ENCODE assay signal across 8 mouse cellular contexts in the genomic region with DNA sequence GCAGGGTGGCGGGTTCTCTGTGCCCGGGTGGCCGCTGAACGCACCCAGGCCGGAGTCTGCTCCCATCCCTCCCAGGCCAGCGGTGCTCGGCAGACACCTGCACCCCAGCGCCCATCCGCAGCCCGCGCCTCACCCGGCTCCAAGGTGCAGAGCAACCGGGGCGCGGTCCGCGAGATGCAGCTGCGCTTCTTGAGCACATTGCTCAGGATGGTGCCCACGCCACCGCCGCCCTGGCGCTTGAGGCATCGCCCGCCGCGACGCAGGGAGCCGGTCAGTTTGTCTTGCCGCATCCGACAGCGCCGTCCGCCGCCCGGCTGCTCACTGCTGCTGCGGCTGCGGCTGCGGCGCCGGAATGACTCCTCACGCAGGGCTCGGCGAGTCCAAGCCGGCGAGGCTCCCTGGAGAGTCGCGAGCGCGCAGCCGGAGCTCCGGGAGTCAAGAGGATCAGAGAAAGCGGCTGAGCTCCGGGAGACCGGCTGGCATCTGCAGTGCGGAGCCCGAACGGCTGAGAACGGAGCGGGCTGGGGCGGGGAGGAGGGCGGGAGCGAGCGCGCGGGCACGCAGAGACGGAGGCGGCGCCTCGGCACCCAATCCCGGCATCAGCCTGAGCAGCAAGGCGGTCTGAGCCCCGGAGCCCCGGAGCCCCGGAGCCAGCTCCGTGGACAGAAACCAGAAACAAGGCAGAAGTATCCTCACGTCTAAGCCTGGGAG. TPM values are rescaled to one million over a fixed set of nuclear protein-coding genes. Genes with fewer than 3 reads are reported as not detected.
A peak's percentile ranks its signal among the peaks of the same experiment; 100 is the strongest.
DNase-seq lines count a peak whose midpoint lies in the region; ATAC-seq and TF ChIP-seq lines count a peak whose summit lies in the region.

No protein-coding gene starts in this region.

- no peak for TF ChIP-seq CTCF in G1E (IDR thresholded peaks at IDR 0.05; ENCODE audit: low read depth, low read length)
- TF ChIP-seq CTCF in lung, embryonic 14.5 days (IDR thresholded peaks at IDR 0.05; ENCODE audit: low read depth) = no peak
- no peak for TF ChIP-seq CTCF in olfactory bulb, adult 2 months (IDR thresholded peaks at IDR 0.05; ENCODE audit: insufficient read depth, low read depth, low read length)

- H3K4me1 ChIP-seq in G1E (ENCODE audit: insufficient read depth, low read depth, low read length) = no peaks in the 10 kb centered on the region
- peaks cover 26% of the 10 kb centered on the region for H3K4me1 ChIP-seq in forebrain, embryonic 16.5 days (replicated peaks; ENCODE audit: control insufficient read depth, insufficient read depth, low read length)
- peaks cover 57% of the 10 kb centered on the region for H3K4me1 ChIP-seq in hindbrain, embryonic 10.5 days (replicated peaks)
- H3K4me1 ChIP-seq in lung, embryonic 14.5 days (ENCODE audit: insufficient read depth) = 0 out of 2 replicates have a peak, but pooled peaks cover 4% of the 10 kb centered on the region
- peaks cover 17% of the 10 kb centered on the region for H3K4me1 ChIP-seq in olfactory bulb, adult 2 months (ENCODE audit: control insufficient read depth, insufficient read depth, low read length)

- TF ChIP-seq POLR2A in olfactory bulb, adult 2 months (IDR thresholded peaks at IDR 0.05; ENCODE audit: insufficient read depth, low read depth, low read length) = peak; percentile 91

- peak overlapping the region; percentile 20; the same call in 1 of the 2 replicates for H3K4me3 ChIP-seq in G1E (ENCODE audit: low read depth, low read length)
- peak overlapping the region; percentile 78 for H3K4me3 ChIP-seq in forebrain, embryonic 16.5 days (replicated peaks; ENCODE audit: low read length)
- peak overlapping the region; percentile 80 for H3K4me3 ChIP-seq in hindbrain, embryonic 10.5 days
- peak overlapping the region; percentile 61 for H3K4me3 ChIP-seq in lung, embryonic 14.5 days (ENCODE audit: low read depth, low read length)
- peak overlapping the region; percentile 75 for H3K4me3 ChIP-seq in olfactory bulb, adult 2 months (ENCODE audit: insufficient read depth, low read depth, low read length)

- peaks cover 50% of the 10 kb centered on the region for H3K9me3 ChIP-seq in G1E (replicated peaks)
- no peaks in the 10 kb centered on the region for H3K9me3 ChIP-seq in forebrain, embryonic 16.5 days (ENCODE audit: control insufficient read depth, low read length)
- H3K9me3 ChIP-seq in hindbrain, embryonic 10.5 days = no peaks in the 10 kb centered on the region
- no peaks in the 10 kb centered on the region for H3K9me3 ChIP-seq in lung, embryonic 14.5 days (ENCODE audit: low read depth, low read length)

- no peak for ATAC-seq in G1E (ENCODE audit: extremely low read depth, insufficient number of reproducible peaks, low FRiP score, poor library complexity, severe bottlenecking)
- peak; percentile 97 for ATAC-seq in forebrain, embryonic 16.5 days
- ATAC-seq in lung, embryonic 14.5 days (ENCODE audit: insufficient read depth) = peak; percentile 82

- no peak for DNase-seq in G1E (ENCODE audit: low spot score)
- peak; percentile 82 for DNase-seq in cerebellum, adult 11-12 months
- peak; percentile 81 for DNase-seq in hindbrain, embryonic 10.5 days (ENCODE audit: low spot score)
- DNase-seq in layer of hippocampus, adult 9-10 months (ENCODE audit: low spot score) = peak; percentile 48
- DNase-seq in lung, embryonic 14.5 days = peak; percentile 67
- DNase-seq in thymus, postnatal 14 days = peak; percentile 62

- peak overlapping the region; percentile 69 for H3K9ac ChIP-seq in forebrain, embryonic 16.5 days (replicated peaks; ENCODE audit: low read depth, low read length)
- H3K9ac ChIP-seq in lung, embryonic 14.5 days = peak overlapping the region; percentile 50

- under 1% methylated on average over 77 of the region's 77 CpGs for WGBS in forebrain, embryonic 16.5 days
- WGBS in hindbrain, embryonic 10.5 days = under 1% methylated on average over 77 of the region's 77 CpGs
- under 1% methylated on average over 76 of the region's 77 CpGs for WGBS in lung, embryonic 14.5 days
- under 1% methylated on average over 77 of the region's 77 CpGs for WGBS in olfactory bulb, adult 2 months

- H3K27me3 ChIP-seq in G1E (ENCODE audit: insufficient read depth, low read length) = no peaks in the 10 kb centered on the region; the same call in 1 of the 2 replicates
- peaks cover 10% of the 10 kb centered on the region for H3K27me3 ChIP-seq in forebrain, embryonic 16.5 days (replicated peaks; ENCODE audit: control insufficient read depth, insufficient read depth, low read length)
- peaks cover 81% of the 10 kb centered on the region for H3K27me3 ChIP-seq in hindbrain, embryonic 10.5 days (ENCODE audit: insufficient read depth, poor library complexity, severe bottlenecking)
- H3K27me3 ChIP-seq in lung, embryonic 14.5 days (ENCODE audit: insufficient read depth, low read length) = peaks cover 41% of the 10 kb centered on the region

- H3K27ac ChIP-seq in forebrain, embryonic 16.5 days (ENCODE audit: low read length) = peak overlapping the region; percentile 93
- H3K27ac ChIP-seq in hindbrain, embryonic 10.5 days = peak overlapping the region; percentile 89
- no peak overlapping the region for H3K27ac ChIP-seq in lung, embryonic 14.5 days (ENCODE audit: low read depth)
- peak overlapping the region; percentile 95 for H3K27ac ChIP-seq in olfactory bulb, adult 2 months (ENCODE audit: insufficient read depth, low read depth, low read length)

- H3K4me2 ChIP-seq in forebrain, embryonic 16.5 days (ENCODE audit: low read length) = peak overlapping the region; percentile 79
- H3K4me2 ChIP-seq in lung, embryonic 14.5 days = peak overlapping the region; percentile 95

- H3K36me3 ChIP-seq in G1E (replicated peaks) = no peaks in the 10 kb centered on the region
- H3K36me3 ChIP-seq in forebrain, embryonic 16.5 days (ENCODE audit: control insufficient read depth, insufficient read depth) = no peaks in the 10 kb centered on the region
- H3K36me3 ChIP-seq in hindbrain, embryonic 10.5 days = no peaks in the 10 kb centered on the region
- H3K36me3 ChIP-seq in lung, embryonic 14.5 days (ENCODE audit: insufficient read depth) = no peaks in the 10 kb centered on the region

RNA-seq across cellular contexts. Expression of a gene that starts 40.4 kb away (rescaled TPM):
- total RNA-seq in G1E (2014; fragmentation: Nextera tagmentation) = not detected in 2 replicates
- total RNA-seq in G1E (2017) = under 0.01 and 0.06 TPM in 2 replicates
- not detected in 2 replicates for polyA plus RNA-seq in G1E (2012)
- polyA plus RNA-seq in forebrain, embryonic 16.5 days (2015; fragmentation: Nextera tagmentation; extraction: Ambion mirVana) = 11.5 and 12.5 TPM in 2 replicates
- polyA plus RNA-seq in hindbrain, embryonic 10.5 days (2016; fragmentation: Nextera tagmentation; extraction: Ambion mirVana) = 3.1 and 4.1 TPM in 2 replicates
- 1.7 and 2.5 TPM in 2 replicates for polyA plus RNA-seq in lung, embryonic 14.5 days (2014; fragmentation: Nextera tagmentation; extraction: Ambion mirVana)
- polyA plus RNA-seq in olfactory bulb, adult 2 months (2012; ENCODE audit: insufficient read depth, insufficient read length, low replicate concordance, missing spikeins) = not detected in 2 replicates

RNA-seq across cellular contexts. Expression of a gene that starts 54.2 kb away (rescaled TPM):
- total RNA-seq in G1E (2014; fragmentation: Nextera tagmentation) (134 and 161 TPM in 2 replicates), G1E (2017) (133 and 138 TPM in 2 replicates)
- polyA plus RNA-seq in G1E (2012) = 33.4 and 52.8 TPM in 2 replicates
- 35.2 and 35.6 TPM in 2 replicates for polyA plus RNA-seq in forebrain, embryonic 16.5 days (2015; fragmentation: Nextera tagmentation; extraction: Ambion mirVana)
- polyA plus RNA-seq in hindbrain, embryonic 10.5 days (2016; fragmentation: Nextera tagmentation; extraction: Ambion mirVana) = 39.5 and 39.9 TPM in 2 replicates
- 46.9 and 47.0 TPM in 2 replicates for polyA plus RNA-seq in lung, embryonic 14.5 days (2014; fragmentation: Nextera tagmentation; extraction: Ambion mirVana)
- not detected in 2 replicates for polyA plus RNA-seq in olfactory bulb, adult 2 months (2012; ENCODE audit: insufficient read depth, insufficient read length, low replicate concordance, missing spikeins)

Comparison
In these comparisons a context has a peak if more than half of its experiments do, and no peak if none do; other contexts are left out.
1. H3K4me3 ChIP-seq: peak in every context shown above with its lines; median percentile 80 in hindbrain, embryonic 10.5 days; 78 in forebrain, embryonic 16.5 days; 75 in olfactory bulb, adult 2 months; 61 in lung, embryonic 14.5 days; 20 in G1E.
2. RNA of a gene that starts 54.2 kb away (polyA plus RNA-seq): 46.9 to 47.0 TPM in lung, embryonic 14.5 days, 39.5 to 39.9 TPM in hindbrain, embryonic 10.5 days, 35.2 to 35.6 TPM in forebrain, embryonic 16.5 days and 33.4 to 52.8 TPM in G1E; not detected in olfactory bulb, adult 2 months; every median in the first group is over 10 times any median in the second.